ENCODE assay signal across 8 mouse cellular contexts in genomic region chr3:84479293-84480005, GRCm38 (mm10). TPM values are rescaled to one million over a fixed set of nuclear protein-coding genes. Genes with fewer than 3 reads are reported as not detected.
DNase-seq lines count a peak whose midpoint lies in the region; ATAC-seq and TF ChIP-seq lines count a peak whose summit lies in the region.

No protein-coding gene starts in this region.

- peaks cover 4% of the 10 kb centered on the region; the same call in 1 of the 2 replicates for H3K4me1 ChIP-seq in intestine, postnatal 0 days (replicated peaks; ENCODE audit: control insufficient read depth, insufficient read depth, low read length)
- H3K4me1 ChIP-seq in liver, embryonic 13.5 days (replicated peaks), result peaks cover 70% of the 10 kb centered on the region
- H3K4me1 ChIP-seq in stomach, postnatal 0 days (replicated peaks; ENCODE audit: control insufficient read depth, insufficient read depth), result no peaks in the 10 kb centered on the region

- peak overlapping the region; percentile 81 for H3K27ac ChIP-seq in intestine, postnatal 0 days (ENCODE audit: low read depth, low read length)
- peak overlapping the region; percentile 96 for H3K27ac ChIP-seq in liver, embryonic 13.5 days
- peak overlapping the region; percentile 90 for H3K27ac ChIP-seq in stomach, postnatal 0 days (replicated peaks)

- peak; percentile 55 for ATAC-seq in intestine, postnatal 0 days
- ATAC-seq in liver, embryonic 13.5 days (ENCODE audit: low read depth), result peak; percentile 82
- ATAC-seq in stomach, postnatal 0 days (ENCODE audit: low FRiP score, low TSS enrichment), result peak; percentile 71

- DNase-seq in thymus, postnatal 4 days, result peak; percentile 21
- no peak for DNase-seq in thymus, postnatal 10 days (ENCODE audit: low spot score in 2 of 2)
- peak; percentile 39 for DNase-seq in embryo, embryonic 10 days (ENCODE audit: low spot score)
- DNase-seq in heart, adult 18-20 months, result peak; percentile 51 to 56
- DNase-seq in liver, embryonic 13.5 days, result peak; percentile 80
- peak; percentile 9 for DNase-seq in naive thymus-derived CD4-positive, alpha-beta T cell, adult 2 months (ENCODE audit: low read depth)
- DNase-seq in stomach, postnatal 0 days (ENCODE audit: low spot score), result peak; percentile 75

- no peak for TF ChIP-seq EP300 in stomach, postnatal 0 days (optimal IDR thresholded peaks at IDR 0.05)

- peak overlapping the region; percentile 100 for H3K4me2 ChIP-seq in intestine, postnatal 0 days (replicated peaks; ENCODE audit: low read depth)
- H3K4me2 ChIP-seq in liver, embryonic 13.5 days, result peak overlapping the region; percentile 97
- H3K4me2 ChIP-seq in stomach, postnatal 0 days (replicated peaks; ENCODE audit: low read depth), result peak overlapping the region; percentile 100

- peak overlapping the region; percentile 73 for H3K4me3 ChIP-seq in intestine, postnatal 0 days (ENCODE audit: low read depth, low read length)
- peak overlapping the region; percentile 83 for H3K4me3 ChIP-seq in liver, embryonic 13.5 days (replicated peaks)
- peak overlapping the region; percentile 78 for H3K4me3 ChIP-seq in stomach, postnatal 0 days (ENCODE audit: low read depth, low read length)

- H3K9me3 ChIP-seq in intestine, postnatal 0 days (ENCODE audit: control insufficient read depth), result no peaks in the 10 kb centered on the region
- H3K9me3 ChIP-seq in liver, embryonic 13.5 days (replicated peaks), result no peaks in the 10 kb centered on the region
- H3K9me3 ChIP-seq in stomach, postnatal 0 days (ENCODE audit: control insufficient read depth, low read length), result no peaks in the 10 kb centered on the region

- H3K36me3 ChIP-seq in intestine, postnatal 0 days (ENCODE audit: control insufficient read depth, insufficient read depth), result no peaks in the 10 kb centered on the region; the same call in 1 of the 2 replicates
- H3K36me3 ChIP-seq in liver, embryonic 13.5 days, result peaks cover 14% of the 10 kb centered on the region
- no peaks in the 10 kb centered on the region for H3K36me3 ChIP-seq in stomach, postnatal 0 days (ENCODE audit: control insufficient read depth, insufficient read depth, low read length)

- peaks cover 4% of the 10 kb centered on the region; the same call in 1 of the 2 replicates for H3K27me3 ChIP-seq in intestine, postnatal 0 days (replicated peaks; ENCODE audit: control insufficient read depth, insufficient read depth, low read length)
- H3K27me3 ChIP-seq in liver, embryonic 13.5 days, result peaks cover 55% of the 10 kb centered on the region
- no peaks in the 10 kb centered on the region for H3K27me3 ChIP-seq in stomach, postnatal 0 days (ENCODE audit: control insufficient read depth, insufficient read depth, low read length)

- H3K9ac ChIP-seq in intestine, postnatal 0 days (ENCODE audit: low read depth, low read length), result peak overlapping the region; percentile 76
- H3K9ac ChIP-seq in liver, embryonic 13.5 days, result peak overlapping the region; percentile 95
- H3K9ac ChIP-seq in stomach, postnatal 0 days (ENCODE audit: low read length), result peak overlapping the region; percentile 87

- TF ChIP-seq CTCF in intestine, postnatal 0 days (IDR thresholded peaks at IDR 0.05; ENCODE audit: low read depth), result no peak
- no peak for TF ChIP-seq CTCF in stomach, postnatal 0 days (IDR thresholded peaks at IDR 0.05; ENCODE audit: low read depth)

- under 1% methylated on average over 61 of the region's 61 CpGs for WGBS in intestine, postnatal 0 days
- under 1% methylated on average over 61 of the region's 61 CpGs for WGBS in liver, embryonic 13.5 days (ENCODE audit: insufficient replicate concordance)
- WGBS in stomach, postnatal 0 days, result under 1% methylated on average over 61 of the region's 61 CpGs

RNA-seq across cellular contexts. Expression of gene Fhdc1, which starts 0.8 kb away (rescaled TPM):
- 1 to 10 TPM in 1 of 2 experiments, under 1 TPM in 1; 0.87 to 1.1 TPM for total RNA-seq in heart, adult 18-20 months (2021)
- 9.8 and 10.8 TPM in 2 replicates for polyA plus RNA-seq in intestine, postnatal 0 days (2015; fragmentation: Nextera tagmentation; extraction: Ambion mirVana)
- polyA plus RNA-seq in liver, embryonic 13.5 days (2015; fragmentation: Nextera tagmentation; extraction: Ambion mirVana), result 30.2 and 30.9 TPM in 2 replicates
- 17.8 and 19.5 TPM in 2 replicates for polyA plus RNA-seq in stomach, postnatal 0 days (2015; fragmentation: Nextera tagmentation; extraction: Ambion mirVana)

Comparison
In these comparisons a context has a peak if more than half of its experiments do, and no peak if none do; other contexts are left out.
1. DNase-seq: peak in thymus, postnatal 4 days (single experiment), embryo, embryonic 10 days (single experiment), heart, adult 18-20 months (2 of 2), liver, embryonic 13.5 days (single experiment), naive thymus-derived CD4-positive, alpha-beta T cell, adult 2 months (single experiment) and stomach, postnatal 0 days (single experiment); none in thymus, postnatal 10 days (0 of 2).
2. Peak in every context shown above with its lines, with median percentiles within 50 percentile points of each other: ATAC-seq, H3K27ac ChIP-seq, H3K4me2 ChIP-seq, H3K4me3 ChIP-seq and H3K9ac ChIP-seq.